19 mouse cellular contexts compared by ENCODE assay signal in the genomic region with DNA sequence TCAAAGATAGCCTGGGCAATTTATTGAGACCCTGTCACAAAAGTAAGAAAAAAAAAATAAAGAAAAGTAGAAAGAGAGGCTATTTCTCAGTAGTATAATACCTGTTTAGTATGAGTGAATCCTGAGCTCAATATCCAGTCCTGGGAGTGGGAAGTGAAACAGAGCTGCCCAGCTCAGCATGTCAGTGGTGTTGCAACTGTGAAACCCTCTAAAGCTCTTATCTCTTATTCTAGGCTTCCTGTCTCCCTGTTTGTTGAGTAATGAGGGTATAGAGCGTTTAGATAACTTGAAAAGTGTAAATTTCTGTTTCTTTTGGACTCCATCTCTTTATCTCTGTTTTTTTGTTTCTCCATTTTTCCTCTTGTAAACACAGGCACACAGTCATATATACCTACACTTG.
DNase-seq lines count a peak whose midpoint lies in the region; ATAC-seq lines count a peak whose summit lies in the region.
"Had no signal": no experiment of that assay in that cellular context is flagged by ENCODE, and none has a peak within 500 bp of the region (broad histone marks: within the 10 kb centered on the region; RNA-seq: fewer than 3 reads in every experiment).

No protein-coding gene starts in this region.

- H3K27me3 ChIP-seq in kidney, embryonic 15.5 days = no peaks in the 10 kb centered on the region
- no peaks in the 10 kb centered on the region for H3K27me3 ChIP-seq in liver, embryonic 12.5 days (replicated peaks)
- H3K27me3 ChIP-seq: hindbrain, embryonic 13.5 days; neural tube, embryonic 15.5 days had no signal

- H3K4me1 ChIP-seq in kidney, embryonic 15.5 days = peaks cover 14% of the 10 kb centered on the region; the same call in 1 of the 2 replicates
- H3K4me1 ChIP-seq in liver, embryonic 12.5 days = peaks cover 24% of the 10 kb centered on the region
- H3K4me1 ChIP-seq: hindbrain, embryonic 13.5 days; neural tube, embryonic 15.5 days had no signal

- no peaks in the 10 kb centered on the region for H3K36me3 ChIP-seq in kidney, embryonic 15.5 days
- H3K36me3 ChIP-seq in liver, embryonic 12.5 days = no peaks in the 10 kb centered on the region
- H3K36me3 ChIP-seq: G1E; hindbrain, embryonic 13.5 days; neural tube, embryonic 15.5 days had no signal

- no peak for DNase-seq in kidney, adult 11 months
- DNase-seq in spleen, adult 18-20 months = no peak
- no peak for DNase-seq in frontal cortex, postnatal 14 days (ENCODE audit: low spot score in 2 of 2)
- DNase-seq in cerebellum, adult 11 months = no peak
- DNase-seq: adrenal gland, adult 8-10 months; B cell, adult 2 months; kidney, postnatal 36 days; left cerebral cortex, postnatal 4 days; lung, adult 18-20 months had no signal

- peak overlapping the region; percentile 14; the same call in 1 of the 2 replicates for H3K27ac ChIP-seq in kidney, embryonic 15.5 days
- H3K27ac ChIP-seq in liver, embryonic 12.5 days = peak overlapping the region; percentile 17; the same call in 1 of the 2 replicates
- H3K27ac ChIP-seq: hindbrain, embryonic 13.5 days; neural tube, embryonic 15.5 days had no signal

- no peak overlapping the region for H3K9ac ChIP-seq in kidney, embryonic 15.5 days
- H3K9ac ChIP-seq in liver, embryonic 12.5 days = no peak overlapping the region
- H3K9ac ChIP-seq: forebrain, postnatal 0 days; hindbrain, embryonic 13.5 days; neural tube, embryonic 15.5 days had no signal

- WGBS in kidney, embryonic 15.5 days = 85% methylated on average over 1 of the region's 1 CpGs
- WGBS in liver, embryonic 12.5 days (ENCODE audit: insufficient replicate concordance) = 5% methylated on average over 1 of the region's 1 CpGs

- no peak overlapping the region for H3K4me2 ChIP-seq in kidney, embryonic 15.5 days
- H3K4me2 ChIP-seq in liver, embryonic 12.5 days = peak overlapping the region; percentile 34
- H3K4me2 ChIP-seq: hindbrain, embryonic 13.5 days; neural tube, embryonic 15.5 days had no signal

- ATAC-seq in kidney, embryonic 15.5 days (replicated peaks; ENCODE audit: low FRiP score) = no peak
- peak; percentile 26 for ATAC-seq in CD4-positive, CD25-positive, alpha-beta regulatory T cell, adult 4 months
- ATAC-seq in liver, embryonic 12.5 days = peak; percentile 62
- ATAC-seq in megakaryocyte-erythroid progenitor cell, adult 5-6 weeks (replicated peaks; ENCODE audit: low FRiP score, low TSS enrichment, poor library complexity, severe bottlenecking) = peak; percentile 77
- ATAC-seq: intestine, postnatal 0 days had no signal

- H3K4me3 ChIP-seq in kidney, embryonic 15.5 days (replicated peaks) = no peak overlapping the region
- no peak overlapping the region for H3K4me3 ChIP-seq in liver, embryonic 12.5 days
- H3K4me3 ChIP-seq: erythroblast, embryonic 14.5 days; hindbrain, embryonic 13.5 days; neural tube, embryonic 15.5 days had no signal

- no peaks in the 10 kb centered on the region for H3K9me3 ChIP-seq in kidney, embryonic 15.5 days (replicated peaks)
- no peaks in the 10 kb centered on the region for H3K9me3 ChIP-seq in liver, embryonic 12.5 days (replicated peaks)
- H3K9me3 ChIP-seq: hindbrain, embryonic 13.5 days; neural tube, embryonic 15.5 days had no signal
